Mouse (Mus musculus): Measurements from ENCODE around the gene Scrn3.

Gene Scrn3

GRCm38 (mm10) chr2:73312152-73313116, at the start of gene Scrn3, which contains the start of gene Cir1:
Gene Scrn3, plus strand, starts transcription at chr2:73312601.
Gene Cir1, minus strand, starts transcription at chr2:73312701.
- DNase-seq (ENCODE audit: low read depth, low spot score) = peak; percentile 97

GRCm38 (mm10) chr2:73263172-73263765, 49.1 kb upstream of the Scrn3 start:
- DNase-seq (ENCODE audit: low read depth, low spot score) = no peak

- DNase-seq (ENCODE audit: low read depth, low spot score) = no peak
These were observed 48.4 kb upstream of the Scrn3 start for GRCm38 (mm10) chr2:73263794-73264610.

- no peak for DNase-seq (ENCODE audit: low read depth, low spot score)
These were observed 47.7 kb upstream of the Scrn3 start for GRCm38 (mm10) chr2:73264611-73265195.

- no peak for DNase-seq (ENCODE audit: low read depth, low spot score)
These were observed 46.4 kb upstream of the Scrn3 start for GRCm38 (mm10) chr2:73266011-73266410.

GRCm38 (mm10) chr2:73266623-73267022, 45.8 kb upstream of the Scrn3 start:
- no peak for DNase-seq (ENCODE audit: low read depth, low spot score)

- no peak for DNase-seq (ENCODE audit: low read depth, low spot score)
These were observed 45.2 kb upstream of the Scrn3 start for GRCm38 (mm10) chr2:73267231-73267630.

GRCm38 (mm10) chr2:73267818-73268217, 44.6 kb upstream of the Scrn3 start:
- no peak for DNase-seq (ENCODE audit: low read depth, low spot score)

GRCm38 (mm10) chr2:73268281-73268680, 44.1 kb upstream of the Scrn3 start:
- DNase-seq (ENCODE audit: low read depth, low spot score) = no peak

GRCm38 (mm10) chr2:73268836-73269395, 43.5 kb upstream of the Scrn3 start:
- DNase-seq (ENCODE audit: low read depth, low spot score) = no peak

- no peak for DNase-seq (ENCODE audit: low read depth, low spot score)
These were observed 42.7 kb upstream of the Scrn3 start for GRCm38 (mm10) chr2:73269666-73270065.

- DNase-seq (ENCODE audit: low read depth, low spot score) = no peak
These were observed 42.3 kb upstream of the Scrn3 start for GRCm38 (mm10) chr2:73270071-73270592.

- DNase-seq (ENCODE audit: low read depth, low spot score) = no peak
These were observed 41.6 kb upstream of the Scrn3 start for GRCm38 (mm10) chr2:73270593-73271458.

GRCm38 (mm10) chr2:73271459-73272161, 40.8 kb upstream of the Scrn3 start, which contains the start of gene Sp9:
Gene Sp9, plus strand, starts transcription at chr2:73271925.
- peak; percentile 87 for DNase-seq (ENCODE audit: low read depth, low spot score)

GRCm38 (mm10) chr2:73272351-73273248, 39.8 kb upstream of the Scrn3 start:
- DNase-seq (ENCODE audit: low read depth, low spot score) = no peak

- DNase-seq (ENCODE audit: low read depth, low spot score) = no peak
These were observed 38.9 kb upstream of the Scrn3 start for GRCm38 (mm10) chr2:73273249-73274118.

All from forelimb bud, embryonic 11.5 days (tissue).